Mouse (Mus musculus) erythroid progenitor cell, adult 5-6 weeks (primary cell): ENCODE measurements around the gene Gpr75. TPM values are rescaled to one million over a fixed set of nuclear protein-coding genes. Genes with fewer than 3 reads are reported as not detected.

Experiments
- ATAC-seq: replicated peaks from 2 replicates; pipeline ENCODE4 v1.8.0; 2016; ENCODE audit warnings: moderate number of reproducible peaks, mild to moderate bottlenecking, moderate TSS enrichment, inconsistent platforms; ENCODE audit not compliant: poor library complexity, low FRiP score, severe bottlenecking
- total RNA-seq, 2 experiments: library from RNA; stranded (forward) in 1 of 2; stranded (reverse) in 1 of 2; fragments of 150-400 nt in 1 of 2; fragments of 186-747, 209-891 nt in 1 of 2; gene quantifications; 2 replicates each; pipeline versions ENCODE4 v1.2.3 to v1.2.4; 2015 to 2017; ENCODE audit warnings: low replicate concordance in 2 of 2

Gene Gpr75
- not detected in 2 replicates for total RNA-seq (2015; ENCODE audit: low replicate concordance)
- total RNA-seq (2017; ENCODE audit: low replicate concordance): not detected in 2 replicates

DNA sequence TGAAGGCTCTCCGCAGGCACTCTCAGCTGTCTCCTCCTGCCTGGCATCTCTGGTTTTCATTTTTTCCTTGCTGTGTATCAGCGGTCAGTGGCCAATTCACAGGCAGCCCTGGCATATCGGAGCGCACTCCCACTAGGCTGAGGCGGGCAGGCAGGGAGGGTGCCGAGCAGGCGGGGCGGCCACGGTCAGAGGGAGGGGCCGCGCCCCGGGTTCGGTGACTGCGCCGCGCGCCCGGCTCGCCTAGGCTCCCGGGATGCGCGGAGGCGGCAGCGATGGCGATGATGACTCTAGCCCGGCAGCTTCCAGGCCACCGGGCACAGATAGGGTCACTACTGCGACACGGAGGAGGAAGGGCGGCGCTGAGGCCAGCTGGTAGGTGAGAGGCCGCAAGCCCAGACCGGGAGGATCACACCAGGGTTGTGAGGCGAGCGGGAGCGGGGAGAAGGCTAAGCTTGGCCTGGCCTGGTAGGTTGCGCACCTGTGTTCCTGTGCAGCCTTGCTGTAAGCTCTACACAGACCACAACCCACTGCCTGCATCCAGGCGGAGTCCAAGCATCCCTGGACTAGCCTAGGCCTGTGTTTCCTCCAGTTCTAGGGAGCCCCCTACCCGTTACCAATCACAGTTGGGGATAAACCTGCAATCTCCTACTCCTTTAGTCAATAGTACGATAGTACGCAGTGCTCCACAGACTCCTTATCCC, at the start of gene Gpr75, which contains the start of gene Asb3:
TSS of gene Gpr75 (plus strand) at position 188 of the 701 bp plus-strand sequence.
TSS of gene Asb3 (plus strand) at position 246 of the 701 bp plus-strand sequence.
- peak; percentile 78 for ATAC-seq

DNA sequence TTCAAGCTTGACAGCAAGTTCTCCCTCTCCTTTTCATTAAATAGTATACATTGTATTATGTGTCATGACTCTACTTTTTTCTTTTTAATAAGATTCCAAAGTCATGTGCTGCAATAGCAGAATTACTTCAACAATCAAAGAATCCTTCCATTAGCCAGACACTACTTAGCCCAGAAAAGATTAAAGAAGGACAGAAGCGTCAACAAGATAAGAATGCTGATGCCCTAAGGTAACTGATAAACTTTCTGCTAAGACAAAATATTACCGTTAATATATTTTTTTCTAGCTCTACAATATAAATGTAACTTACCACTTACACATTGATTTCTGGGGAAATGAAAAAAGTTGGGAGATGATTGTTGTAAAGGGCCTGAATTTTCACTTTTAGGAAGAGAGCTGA, 46.4 kb upstream of the Gpr75 start:
- ATAC-seq: no peak

DNA sequence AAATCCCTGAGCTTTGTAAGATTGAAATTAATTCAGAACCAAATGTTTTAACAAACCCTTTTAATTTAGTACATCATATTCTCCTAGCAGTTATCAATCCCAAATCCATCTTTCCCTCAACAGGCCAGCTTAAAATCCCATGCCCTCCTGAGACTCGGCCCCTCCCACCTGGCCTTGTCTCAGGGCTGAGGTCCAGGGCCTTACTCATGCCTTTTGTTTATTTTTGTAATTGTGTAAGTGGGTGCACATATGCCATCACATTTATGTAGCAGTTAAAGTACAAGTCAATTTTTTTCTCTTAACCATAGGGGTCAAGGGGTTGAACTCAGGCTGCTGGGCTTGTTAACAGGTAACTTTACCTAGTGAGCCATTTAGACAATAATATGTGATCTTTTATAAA, 40.8 kb upstream of the Gpr75 start:
- ATAC-seq: no peak

DNA sequence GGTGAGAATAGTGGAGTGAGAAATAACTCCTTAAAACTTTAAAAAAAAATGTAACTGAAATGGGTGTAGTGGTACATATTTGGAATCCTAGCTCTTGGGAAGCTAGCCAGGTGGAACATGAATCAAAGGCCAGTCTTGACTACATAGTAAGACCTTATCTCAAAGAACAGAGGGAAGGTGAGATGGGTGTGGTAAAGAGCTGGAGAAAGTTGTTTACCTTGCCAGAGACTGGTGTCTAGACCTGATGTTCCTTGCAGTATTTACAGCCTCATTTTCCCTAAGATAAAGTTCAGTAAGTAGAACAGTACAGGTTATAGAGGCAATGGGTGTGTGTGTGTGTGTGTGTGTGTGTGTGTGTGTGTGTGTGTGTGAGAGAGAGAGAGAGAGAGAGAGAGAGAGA, 12.7 kb upstream of the Gpr75 start:
- ATAC-seq: no peak

DNA sequence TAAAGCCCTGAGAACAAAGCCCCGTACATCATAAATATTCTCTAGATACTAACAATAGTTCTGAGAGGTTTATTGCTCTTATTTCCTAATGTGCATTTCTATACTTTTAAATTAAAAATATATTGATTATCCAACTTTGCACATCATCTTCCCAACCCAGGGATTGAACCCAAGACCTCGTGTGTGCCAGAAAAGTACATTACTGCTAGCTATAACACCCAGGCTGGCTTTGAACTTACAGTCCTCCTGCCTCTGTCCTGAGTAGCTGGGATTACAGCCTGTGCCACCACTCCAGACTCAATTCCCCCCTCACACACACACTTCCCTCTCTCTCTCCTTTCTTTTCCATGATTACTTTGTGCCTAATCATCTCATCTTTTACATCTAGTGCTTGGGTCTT, 3.0 kb downstream of the Gpr75 start:
- ATAC-seq: no peak

DNA sequence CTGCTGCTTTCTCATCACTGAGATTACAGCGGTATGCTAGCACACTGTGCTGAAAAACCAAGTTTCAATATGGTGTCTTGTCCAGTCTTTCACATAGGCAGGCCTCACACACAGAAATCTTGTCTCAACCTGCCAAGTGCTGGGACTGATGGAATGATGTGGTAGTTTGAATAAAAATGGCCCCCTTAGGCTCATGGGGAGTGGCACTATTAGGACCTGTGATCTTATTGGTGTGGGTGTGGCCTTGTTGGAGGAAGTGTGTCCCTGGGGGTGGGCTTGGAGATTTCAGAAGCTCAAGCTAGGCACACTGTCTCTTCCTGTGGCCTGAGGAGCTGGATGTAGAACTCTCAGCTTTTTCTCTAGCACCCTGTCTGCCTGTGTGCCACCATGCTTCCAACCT, 11.0 kb downstream of the Gpr75 start:
- no peak for ATAC-seq

DNA sequence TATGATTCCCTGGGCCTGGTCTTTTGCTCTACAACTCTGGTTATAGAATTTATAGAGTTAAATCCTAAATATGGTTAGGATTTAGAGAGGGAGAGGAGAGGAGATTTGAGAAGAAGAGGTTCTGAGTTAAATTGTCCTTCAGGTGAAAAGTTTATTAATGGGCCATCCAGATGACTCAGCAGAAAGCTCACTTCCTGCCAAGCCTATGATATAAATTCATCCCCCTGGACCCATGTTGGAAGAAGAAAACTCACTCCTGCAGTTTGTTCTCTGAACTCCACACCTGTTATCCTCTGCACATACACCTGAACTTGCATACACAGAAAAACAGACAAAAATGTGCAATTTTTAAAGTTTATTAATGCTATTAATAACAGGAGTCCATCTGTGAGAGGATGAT, 14.2 kb downstream of the Gpr75 start:
- no peak for ATAC-seq

DNA sequence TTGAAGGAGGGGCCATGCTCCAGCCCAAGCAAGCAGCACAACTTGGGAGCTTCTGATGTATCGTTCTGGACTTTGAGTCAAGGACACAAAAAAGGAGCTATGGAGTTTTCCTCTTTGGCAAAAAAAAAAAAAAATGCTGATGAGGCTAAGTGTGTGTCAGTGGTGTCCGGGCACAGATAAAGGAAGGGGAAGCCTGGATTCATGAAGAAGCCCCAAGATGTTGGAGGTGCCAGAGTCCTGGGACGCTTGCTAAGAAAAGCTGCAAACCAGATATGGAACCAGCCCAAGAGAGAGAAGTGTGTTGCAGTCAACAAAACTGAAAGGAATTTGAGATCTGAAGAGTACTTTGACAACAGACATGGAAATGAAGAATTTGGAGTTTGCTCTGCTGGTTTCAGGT, 27.2 kb downstream of the Gpr75 start:
- no peak for ATAC-seq

DNA sequence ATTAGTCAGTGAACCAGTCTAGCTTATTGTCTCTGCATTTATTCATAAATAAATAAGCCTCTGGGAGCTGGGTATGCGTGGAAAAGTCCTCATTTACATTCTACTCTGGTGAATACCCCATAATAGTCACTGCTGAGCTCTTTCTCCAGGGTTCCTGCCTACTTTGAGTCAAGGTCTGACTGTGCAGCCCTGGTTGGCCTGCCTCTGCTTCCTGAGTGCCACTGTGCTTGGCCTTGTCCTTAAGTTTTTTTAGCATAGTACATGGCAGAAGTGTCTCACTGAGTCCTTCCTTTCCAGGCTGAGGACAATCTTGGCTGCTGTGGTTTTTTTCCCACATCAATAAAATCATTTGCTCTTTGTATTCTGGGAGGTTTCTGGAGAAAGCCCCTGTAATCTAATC, 35.5 kb downstream of the Gpr75 start:
- no peak for ATAC-seq

DNA sequence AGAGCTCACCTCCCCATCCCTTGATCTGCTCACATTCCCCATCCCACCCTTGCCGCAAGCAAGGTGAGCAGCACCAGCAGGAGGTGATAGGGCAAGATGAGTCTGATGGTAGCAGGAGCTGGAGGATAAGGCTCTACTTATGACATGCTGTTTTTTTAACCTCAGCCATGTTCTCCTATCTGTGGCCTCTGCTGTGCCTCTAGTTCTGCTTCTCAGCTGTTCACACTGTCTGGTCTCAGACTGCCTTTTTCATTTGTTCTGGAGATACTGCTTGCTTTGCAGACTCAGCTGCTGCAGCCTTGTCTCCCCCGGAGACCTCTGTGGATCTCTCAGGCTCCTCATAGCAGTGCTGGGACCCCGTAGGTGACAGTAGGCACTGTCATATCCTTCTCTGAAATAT, 38.1 kb downstream of the Gpr75 start:
- no peak for ATAC-seq

DNA sequence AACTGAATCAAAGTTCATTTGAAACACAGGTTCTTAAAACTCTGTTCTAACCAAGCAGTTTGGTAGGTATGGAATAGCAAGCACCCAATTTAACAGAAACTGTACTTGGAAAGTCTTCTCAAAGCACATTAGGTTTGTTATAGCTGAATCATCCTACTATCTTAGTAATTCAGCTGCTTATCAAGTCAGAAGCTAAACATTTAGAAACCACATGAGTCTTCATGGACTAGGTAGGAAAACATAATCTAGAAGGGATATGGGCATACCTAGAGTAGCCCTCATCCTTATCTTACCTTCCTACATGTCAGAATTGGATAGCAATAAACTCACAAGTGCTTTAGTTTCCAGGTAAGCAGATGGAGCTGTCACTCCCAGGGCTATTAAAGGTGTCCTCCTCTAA, 42.9 kb downstream of the Gpr75 start:
- peak; percentile 49; the same call in 1 of the 2 replicates for ATAC-seq

DNA sequence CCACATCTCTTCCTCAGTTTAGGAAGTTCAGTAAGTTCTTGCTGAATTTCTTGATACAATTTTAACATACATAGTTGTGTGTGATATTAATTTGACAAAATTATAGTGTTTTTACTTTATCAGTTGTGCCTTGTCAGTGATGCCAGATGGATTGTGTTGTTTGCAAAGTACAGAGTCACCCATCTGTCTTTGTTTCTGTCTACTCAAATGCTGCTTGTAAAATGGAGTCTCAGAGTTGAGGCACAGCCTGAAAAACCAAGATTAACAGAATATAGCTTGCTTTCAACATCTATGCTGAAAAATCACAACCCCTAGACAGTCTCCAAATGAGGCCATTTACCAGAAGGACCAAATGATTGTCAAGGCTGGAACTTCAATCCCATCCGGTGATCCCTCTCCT, 43.3 kb downstream of the Gpr75 start:
- ATAC-seq: no peak

Other genes starting within 250 kb of the Gpr75 start
- gene Acyp2, start 235.8 kb upstream of the Gpr75 start, total RNA-seq (2015; ENCODE audit: low replicate concordance): 1.4 and 4.2 TPM in 2 replicates
- gene Acyp2, start 235.8 kb upstream of the Gpr75 start, total RNA-seq (2017; ENCODE audit: low replicate concordance): 1.2 and 3.6 TPM in 2 replicates
- gene Psme4, start 113.6 kb upstream of the Gpr75 start, total RNA-seq (2015; ENCODE audit: low replicate concordance): 62.5 and 78.6 TPM in 2 replicates
- gene Psme4, start 113.6 kb upstream of the Gpr75 start, total RNA-seq (2017; ENCODE audit: low replicate concordance): 41.5 and 89.6 TPM in 2 replicates
- gene Asb3, start 58 bp downstream of the Gpr75 start, total RNA-seq (2015; ENCODE audit: low replicate concordance): 17.7 and 21.4 TPM in 2 replicates
- gene Asb3, start 58 bp downstream of the Gpr75 start, total RNA-seq (2017; ENCODE audit: low replicate concordance): 12.3 and 13.1 TPM in 2 replicates
- gene Erlec1, start 69.0 kb downstream of the Gpr75 start, total RNA-seq (2015; ENCODE audit: low replicate concordance): 36.9 and 73.2 TPM in 2 replicates
- gene Erlec1, start 69.0 kb downstream of the Gpr75 start, total RNA-seq (2017; ENCODE audit: low replicate concordance): 37.0 and 39.7 TPM in 2 replicates
- gene Chac2, start 101.0 kb downstream of the Gpr75 start, total RNA-seq (2015; ENCODE audit: low replicate concordance): 60.5 and 109 TPM in 2 replicates
- gene Chac2, start 101.0 kb downstream of the Gpr75 start, total RNA-seq (2017; ENCODE audit: low replicate concordance): 144 and 152 TPM in 2 replicates